14 mouse cellular contexts compared by ENCODE assay signal in the genomic region with DNA sequence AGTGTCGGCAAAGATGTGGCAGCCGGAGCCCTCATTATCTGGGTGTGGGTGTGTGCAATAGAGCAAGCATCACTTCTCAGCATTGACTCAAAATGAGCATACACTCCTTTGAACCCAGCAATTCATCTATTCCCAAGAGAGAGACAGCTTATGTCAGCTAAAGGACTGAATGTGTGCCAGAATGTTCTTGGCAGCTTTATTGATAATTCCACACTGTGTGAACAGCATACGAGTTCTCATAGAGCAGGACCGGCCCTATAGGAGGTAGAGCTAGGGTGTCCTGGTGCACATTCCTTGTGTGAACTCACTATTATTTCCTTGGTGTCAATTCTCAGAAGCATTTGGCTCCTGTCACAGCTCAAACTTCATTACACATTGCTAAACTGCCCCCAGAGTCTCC.
DNase-seq lines count a peak whose midpoint lies in the region; ATAC-seq and TF ChIP-seq lines count a peak whose summit lies in the region.
"Had no signal": no experiment of that assay in that cellular context is flagged by ENCODE, and none has a peak within 500 bp of the region (broad histone marks: within the 10 kb centered on the region; RNA-seq: fewer than 3 reads in every experiment).

No protein-coding gene starts in this region.

- WGBS in hindbrain, embryonic 12.5 days: 91% methylated on average over 4 of the region's 4 CpGs
- 96% methylated on average over 4 of the region's 4 CpGs for WGBS in hindbrain, embryonic 11.5 days
- 76% methylated on average over 4 of the region's 4 CpGs for WGBS in olfactory bulb, adult 2 months

- no peaks in the 10 kb centered on the region for H3K36me3 ChIP-seq in hindbrain, embryonic 12.5 days
- no peaks in the 10 kb centered on the region for H3K36me3 ChIP-seq in hindbrain, embryonic 11.5 days (ENCODE audit: control insufficient read depth, insufficient read depth, low read length)
- H3K36me3 ChIP-seq: heart, embryonic 10.5 days; intestine, embryonic 15.5 days had no signal

- no peak overlapping the region for H3K4me2 ChIP-seq in hindbrain, embryonic 12.5 days (replicated peaks)
- H3K4me2 ChIP-seq in hindbrain, embryonic 11.5 days (replicated peaks; ENCODE audit: low read depth, low read length): no peak overlapping the region
- H3K4me2 ChIP-seq: intestine, embryonic 15.5 days had no signal

- no peak overlapping the region for H3K27ac ChIP-seq in hindbrain, embryonic 12.5 days
- no peak overlapping the region for H3K27ac ChIP-seq in hindbrain, embryonic 11.5 days (ENCODE audit: low read depth, low read length)
- peak overlapping the region; percentile 71 for H3K27ac ChIP-seq in brown adipose tissue, adult 24 weeks (replicated peaks; ENCODE audit: low read depth, low read length)
- peak overlapping the region; percentile 40; the same call in 1 of the 2 replicates for H3K27ac ChIP-seq in olfactory bulb, adult 2 months (ENCODE audit: insufficient read depth, low read depth, low read length)
- H3K27ac ChIP-seq: heart, embryonic 10.5 days had no signal

- no peak for TF ChIP-seq POLR2A in olfactory bulb, adult 2 months (IDR thresholded peaks at IDR 0.05; ENCODE audit: insufficient read depth, low read depth, low read length)

- H3K4me1 ChIP-seq in hindbrain, embryonic 12.5 days: peaks cover 19% of the 10 kb centered on the region
- peaks cover 4% of the 10 kb centered on the region for H3K4me1 ChIP-seq in hindbrain, embryonic 11.5 days (replicated peaks; ENCODE audit: control insufficient read depth, insufficient read depth, low read length)
- H3K4me1 ChIP-seq in brown adipose tissue, adult 24 weeks (ENCODE audit: control insufficient read depth, insufficient read depth, insufficient read length, low read length): peaks cover 15% of the 10 kb centered on the region
- H3K4me1 ChIP-seq in olfactory bulb, adult 2 months (ENCODE audit: control insufficient read depth, insufficient read depth, low read length): peaks cover 19% of the 10 kb centered on the region

- no peak for TF ChIP-seq CTCF in olfactory bulb, adult 2 months (IDR thresholded peaks at IDR 0.05; ENCODE audit: insufficient read depth, low read depth, low read length)

- H3K9ac ChIP-seq in hindbrain, embryonic 12.5 days: no peak overlapping the region
- H3K9ac ChIP-seq in hindbrain, embryonic 11.5 days (ENCODE audit: low read depth, low read length): no peak overlapping the region
- H3K9ac ChIP-seq: intestine, embryonic 15.5 days; liver, postnatal 0 days had no signal

- H3K9me3 ChIP-seq in hindbrain, embryonic 12.5 days (replicated peaks): no peaks in the 10 kb centered on the region
- no peaks in the 10 kb centered on the region for H3K9me3 ChIP-seq in hindbrain, embryonic 11.5 days (ENCODE audit: control insufficient read depth, low read length)
- H3K9me3 ChIP-seq: heart, embryonic 10.5 days; intestine, embryonic 15.5 days had no signal

- H3K27me3 ChIP-seq in hindbrain, embryonic 12.5 days: no peaks in the 10 kb centered on the region
- no peaks in the 10 kb centered on the region for H3K27me3 ChIP-seq in hindbrain, embryonic 11.5 days (ENCODE audit: control insufficient read depth, insufficient read depth, low read length)
- H3K27me3 ChIP-seq: intestine, embryonic 15.5 days had no signal

- ATAC-seq in hindbrain, embryonic 12.5 days (ENCODE audit: low FRiP score): 0 out of 2 replicates have a peak, but pooled peaks have one; percentile 14
- ATAC-seq in hindbrain, embryonic 11.5 days (ENCODE audit: low FRiP score): no peak

- DNase-seq in hindbrain, embryonic 11.5 days (ENCODE audit: low spot score): no peak
- peak; percentile 47 for DNase-seq in lung, postnatal 36 days
- no peak for DNase-seq in lung, postnatal 14 days
- no peak for DNase-seq in kidney, adult 8-10 months
- DNase-seq in right cerebral cortex, postnatal 14 days: no peak
- DNase-seq: cerebellum, adult 11-12 months; retina, postnatal 1 day; thymus, adult 2 months had no signal

- no peak overlapping the region for H3K4me3 ChIP-seq in hindbrain, embryonic 12.5 days
- H3K4me3 ChIP-seq in hindbrain, embryonic 11.5 days (ENCODE audit: low read depth, low read length): no peak overlapping the region
- H3K4me3 ChIP-seq in brown adipose tissue, adult 24 weeks (ENCODE audit: insufficient read depth, low read depth, low read length): no peak overlapping the region
- no peak overlapping the region for H3K4me3 ChIP-seq in olfactory bulb, adult 2 months (ENCODE audit: insufficient read depth, low read depth, low read length)
- H3K4me3 ChIP-seq: heart, embryonic 10.5 days; intestine, embryonic 15.5 days had no signal

Comparison
In these comparisons a context has a peak if more than half of its experiments do, and no peak if none do; other contexts are left out.
1. H3K27ac ChIP-seq: peak in brown adipose tissue, adult 24 weeks (single experiment) and olfactory bulb, adult 2 months (single experiment); none in hindbrain, embryonic 12.5 days (single experiment) and hindbrain, embryonic 11.5 days (single experiment).